Mouse (Mus musculus) G1E-ER4 (cell line): Measurements from ENCODE around the gene Foxn3. TPM values are rescaled to one million over a fixed set of nuclear protein-coding genes. Genes with fewer than 3 reads are reported as not detected.

Experiments used
- GATA1 ChIP-seq: IDR thresholded peaks from one replicate; pipeline ENCODE4 v1.8.0; 2012; ENCODE audit warnings: low read length, inconsistent platforms
- polyA plus RNA-seq: library from polyadenylated mRNA; stranded (reverse); fragments of >175 nt; gene quantifications from 2 replicates; pipeline ENCODE4 v1.2.3, GENCODE M21; 2012

Gene Foxn3
- polyA plus RNA-seq, 1 experiment, result 14.0 TPM

GRCm38 (mm10) chr12:99544262-99545128, 18.9 kb downstream of the Foxn3 start:
- TF ChIP-seq GATA1, result no peak

GRCm38 (mm10) chr12:99543421-99544195, 19.8 kb downstream of the Foxn3 start:
- no peak for TF ChIP-seq GATA1

GRCm38 (mm10) chr12:99540201-99540600, 23.2 kb downstream of the Foxn3 start:
- no peak for TF ChIP-seq GATA1

GRCm38 (mm10) chr12:99537316-99537715, 26.1 kb downstream of the Foxn3 start:
- TF ChIP-seq GATA1, result no peak

- TF ChIP-seq GATA1, result no peak
Measured at GRCm38 (mm10) chr12:99536426-99536825, 27.0 kb downstream of the Foxn3 start.

- no peak for TF ChIP-seq GATA1
Measured at GRCm38 (mm10) chr12:99532342-99532741, 31.0 kb downstream of the Foxn3 start.

- no peak for TF ChIP-seq GATA1
Measured at GRCm38 (mm10) chr12:99529687-99530411, 33.5 kb downstream of the Foxn3 start.

- no peak for TF ChIP-seq GATA1
Measured at GRCm38 (mm10) chr12:99528958-99529357, 34.4 kb downstream of the Foxn3 start.

GRCm38 (mm10) chr12:99527452-99527851, 35.9 kb downstream of the Foxn3 start:
- TF ChIP-seq GATA1, result no peak

GRCm38 (mm10) chr12:99526571-99527140, 36.7 kb downstream of the Foxn3 start:
- no peak for TF ChIP-seq GATA1

- TF ChIP-seq GATA1, result no peak
Measured at GRCm38 (mm10) chr12:99522882-99523281, 40.5 kb downstream of the Foxn3 start.

- TF ChIP-seq GATA1, result no peak
Measured at GRCm38 (mm10) chr12:99519862-99520261, 43.5 kb downstream of the Foxn3 start.

- TF ChIP-seq GATA1, result no peak
Measured at GRCm38 (mm10) chr12:99519191-99519614, 44.2 kb downstream of the Foxn3 start.

GRCm38 (mm10) chr12:99518640-99519039, 44.7 kb downstream of the Foxn3 start:
- no peak for TF ChIP-seq GATA1

GRCm38 (mm10) chr12:99518126-99518525, 45.3 kb downstream of the Foxn3 start:
- TF ChIP-seq GATA1, result no peak
